Mouse (Mus musculus) liver, adult (tissue): ENCODE measurements around the gene Ptpn20.
A peak's percentile ranks its signal among the peaks of the same experiment; 100 is the strongest.

Source experiments
- GATA4 ChIP-seq: IDR thresholded peaks from 2 replicates; pipeline ENCODE4 v1.6.1; 2014; ENCODE audit warnings: mild to moderate bottlenecking, low read length; ENCODE audit not compliant: insufficient replicate concordance

Ptpn20 gene

GRCm38 (mm10) chr14:33650721-33651120 lies 61.7 kb downstream of the Ptpn20 start:
- TF ChIP-seq GATA4, result no peak

DNA sequence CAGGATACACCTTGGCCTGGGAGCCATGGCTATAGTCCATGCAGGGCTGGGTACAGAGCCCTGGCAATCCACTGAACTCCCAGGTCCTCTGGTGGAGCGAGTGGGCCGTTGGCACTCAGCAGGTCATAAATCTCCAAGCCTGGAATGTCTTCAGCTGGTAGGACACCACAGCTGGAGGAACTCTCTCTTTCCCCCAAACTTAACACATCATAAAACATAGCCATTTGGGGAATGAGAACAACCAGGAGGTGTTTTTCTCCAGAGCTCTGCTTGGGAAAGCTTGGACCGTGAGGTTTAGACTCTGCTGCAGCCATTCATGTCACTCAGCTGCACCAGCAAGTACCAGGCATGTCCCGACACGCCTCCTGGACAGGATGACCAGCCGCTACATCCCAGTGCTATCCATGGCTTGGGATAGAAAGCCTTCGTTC lies 68.5 kb downstream of the Ptpn20 start:
- TF ChIP-seq GATA4, result no peak

GRCm38 (mm10) chr14:33658331-33658730 lies 69.3 kb downstream of the Ptpn20 start:
- no peak for TF ChIP-seq GATA4

- no peak for TF ChIP-seq GATA4
Measured at GRCm38 (mm10) chr14:33662080-33662479, 73.1 kb downstream of the Ptpn20 start.

GRCm38 (mm10) chr14:33666301-33666700 lies 77.3 kb downstream of the Ptpn20 start:
- no peak for TF ChIP-seq GATA4

GRCm38 (mm10) chr14:33669891-33670290 lies 80.9 kb downstream of the Ptpn20 start:
- no peak for TF ChIP-seq GATA4

DNA sequence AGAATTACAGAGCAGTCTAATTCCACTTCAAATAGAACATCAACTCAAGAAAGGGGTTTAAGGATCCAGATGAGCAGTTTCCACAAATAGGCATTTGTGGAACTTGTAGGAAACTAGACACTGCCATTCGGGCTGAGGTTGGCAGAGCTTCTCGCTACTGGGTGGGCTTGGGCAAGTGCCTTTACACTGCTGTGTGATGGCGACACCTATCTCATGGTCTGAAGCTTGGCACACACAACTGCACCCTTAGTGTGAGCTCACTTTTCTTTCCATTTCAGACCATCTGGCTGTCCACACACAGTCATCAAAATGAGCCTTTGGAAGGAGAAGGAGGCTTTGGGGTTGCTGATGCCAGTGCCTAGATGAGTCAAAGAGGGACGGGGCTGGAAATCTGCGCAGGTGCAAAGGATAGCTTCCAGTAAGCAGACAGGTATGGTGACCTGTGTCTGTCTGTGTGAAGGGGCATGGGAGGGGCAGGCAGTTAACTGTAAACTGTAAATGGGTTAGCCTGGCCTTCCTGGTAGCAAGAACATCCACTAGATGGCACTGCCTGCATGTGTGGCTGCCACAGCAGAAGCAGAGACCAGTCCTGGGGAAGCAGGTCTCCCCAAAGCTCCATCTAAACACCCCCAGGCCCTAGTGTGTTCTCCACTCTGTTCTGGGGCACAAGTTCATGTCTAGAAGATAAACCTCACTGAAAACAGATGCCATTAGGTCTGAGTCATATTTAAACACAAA lies 84.5 kb downstream of the Ptpn20 start:
- no peak for TF ChIP-seq GATA4

DNA sequence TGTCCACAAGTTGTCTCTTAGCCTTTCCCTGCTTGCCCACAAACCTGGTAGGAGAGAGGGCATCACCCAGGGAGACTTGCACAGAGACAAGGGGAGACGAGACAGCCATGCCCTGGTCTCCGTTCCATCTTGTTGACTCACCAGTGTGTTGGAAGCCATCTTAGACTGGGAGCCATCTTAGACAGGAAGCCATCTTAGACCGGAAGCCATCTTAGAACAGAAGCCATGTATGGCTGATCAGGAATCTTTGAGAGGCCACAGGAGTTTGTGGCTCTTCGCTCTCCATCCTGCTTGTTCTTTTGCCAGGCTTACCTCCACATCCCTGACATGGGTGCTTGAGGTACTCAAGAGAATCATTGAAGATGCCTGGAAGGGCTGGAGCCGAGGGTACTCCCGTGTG lies 89.0 kb downstream of the Ptpn20 start:
- no peak for TF ChIP-seq GATA4

GRCm38 (mm10) chr14:33678740-33679139 lies 89.7 kb downstream of the Ptpn20 start:
- no peak for TF ChIP-seq GATA4

DNA sequence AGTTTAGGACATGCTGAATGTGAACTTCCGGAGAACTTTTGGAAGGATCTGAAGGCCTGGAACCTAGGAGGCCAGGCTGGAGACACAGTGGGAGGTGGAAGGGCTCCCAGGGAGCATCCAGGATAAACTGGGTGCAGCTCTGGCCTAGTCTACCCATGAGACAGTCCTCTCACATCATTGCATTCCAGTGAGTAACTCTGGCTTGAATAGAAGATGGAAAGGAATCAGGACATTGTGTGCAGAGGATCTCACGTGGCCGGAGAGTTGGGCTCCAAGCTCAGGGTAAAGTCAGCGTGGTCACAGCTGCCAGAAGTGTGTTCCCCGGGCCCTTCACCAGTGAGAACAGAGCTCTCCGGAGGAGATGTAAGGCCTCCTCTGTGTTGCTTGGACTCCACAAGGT lies 91.6 kb downstream of the Ptpn20 start:
- no peak for TF ChIP-seq GATA4

GRCm38 (mm10) chr14:33682768-33683167 lies 93.8 kb downstream of the Ptpn20 start:
- TF ChIP-seq GATA4, result no peak

DNA sequence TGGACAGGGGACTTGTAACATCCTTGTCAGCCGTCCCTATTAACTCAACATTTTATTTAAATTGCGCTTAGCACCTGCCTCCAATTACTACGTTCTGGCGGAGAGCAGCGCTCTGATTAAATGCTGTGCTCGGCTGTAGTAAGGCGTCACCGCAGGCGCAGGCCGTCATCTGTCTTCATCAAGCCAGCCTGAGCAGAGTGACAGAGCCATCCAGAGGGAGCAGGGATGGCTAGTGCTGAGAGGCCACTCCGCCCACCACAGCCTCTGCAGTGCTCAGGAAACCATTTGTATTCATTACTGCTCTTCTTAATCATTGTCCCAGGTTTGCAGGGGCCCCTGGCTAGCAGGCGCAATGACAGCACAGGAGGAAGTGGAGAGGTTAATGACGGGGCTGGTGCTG lies 94.7 kb downstream of the Ptpn20 start:
- TF ChIP-seq GATA4, result no peak

DNA sequence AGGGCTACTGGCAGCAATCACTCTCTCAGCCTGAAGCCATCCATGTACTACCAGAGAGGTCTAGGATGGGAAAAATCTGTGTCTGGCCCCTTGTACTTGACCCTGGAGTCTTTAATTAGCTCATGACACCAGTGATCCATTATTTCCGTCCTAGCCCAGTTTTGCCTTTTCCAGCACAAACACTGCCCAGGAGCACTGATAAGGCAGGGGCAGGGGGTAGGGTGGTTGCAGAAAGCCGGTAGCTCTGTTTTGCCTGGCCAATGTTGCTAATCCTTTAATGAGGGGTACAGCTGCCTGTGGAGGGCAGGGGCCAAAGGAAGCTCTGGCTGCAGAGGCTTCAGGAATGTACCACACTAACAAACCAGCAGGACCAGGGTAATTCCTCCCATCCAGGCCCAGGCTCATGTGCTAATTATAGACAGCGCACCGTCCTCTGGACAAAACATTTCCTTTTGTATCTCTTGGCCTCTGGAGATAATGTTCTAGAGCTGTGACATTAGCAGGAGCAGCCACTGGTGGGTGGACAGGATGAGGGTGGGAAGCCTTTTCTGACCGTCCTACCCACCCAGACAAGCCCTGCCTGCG lies 98.5 kb downstream of the Ptpn20 start:
- peak; percentile 99 for TF ChIP-seq GATA4

DNA sequence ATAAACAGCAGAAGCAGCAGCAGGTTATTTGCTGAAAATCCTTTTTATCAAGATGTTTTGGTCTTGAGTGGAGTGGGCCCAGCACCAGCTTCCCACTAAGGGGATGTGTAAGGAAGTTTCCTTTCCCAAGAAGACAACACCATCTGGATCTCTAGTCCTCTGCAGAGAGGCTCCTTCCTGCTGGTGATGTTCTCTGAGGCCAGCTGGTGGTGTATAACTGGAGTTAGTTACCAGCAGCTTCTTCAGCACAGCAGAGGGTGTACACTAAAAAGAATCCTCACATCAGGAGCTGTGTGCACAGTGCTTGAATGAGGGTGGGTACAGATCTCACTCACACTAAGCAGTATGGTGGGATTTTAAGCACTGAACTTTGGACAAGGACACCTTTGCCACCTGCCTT lies 100.0 kb downstream of the Ptpn20 start:
- TF ChIP-seq GATA4, result no peak; the same call in 1 of the 2 replicates
